Mouse (Mus musculus) frontal cortex, adult 2 months (tissue): Measurements from ENCODE around the gene Arhgef16. TPM values are rescaled to one million over a fixed set of nuclear protein-coding genes. Genes with fewer than 3 reads are reported as not detected.

ENCODE experiments used
- DNase-seq, 2 experiments: peaks; one replicate each; pipeline ENCODE4 v3.0.0; 2022; ENCODE audit warnings: low spot score in 1 of 2; ENCODE audit errors: extremely low spot score in 1 of 2
- polyA plus RNA-seq: library from polyadenylated mRNA; depleted of rRNA; stranded (reverse); fragments of >200 nt; gene quantifications from 2 replicates; pipeline ENCODE4 v1.2.3, GENCODE M21; 2012; rRNA removed

The Arhgef16 gene
- polyA plus RNA-seq, 1 experiment = 3.5 TPM

DNA sequence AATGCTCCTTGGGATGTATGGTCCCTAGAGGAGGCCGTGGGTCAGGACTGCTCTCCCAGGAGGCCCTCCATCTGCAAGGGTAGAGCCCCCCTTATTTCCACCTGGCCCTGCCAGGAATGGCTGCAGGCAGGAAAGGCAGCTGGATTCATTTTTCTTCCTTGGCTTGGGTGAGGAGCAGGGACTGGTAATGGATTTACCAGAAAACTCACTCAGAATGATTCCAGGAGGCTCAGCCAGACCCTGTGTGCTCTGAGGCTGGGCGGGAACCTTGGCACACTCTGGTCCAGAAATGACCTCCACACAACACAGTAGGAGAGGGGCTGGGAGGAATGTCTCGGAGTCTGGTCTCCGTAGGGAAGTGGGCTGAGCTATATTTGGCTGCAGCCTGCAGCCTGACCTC, 69.2 kb downstream of the Arhgef16 start:
- no peak for DNase-seq

DNA sequence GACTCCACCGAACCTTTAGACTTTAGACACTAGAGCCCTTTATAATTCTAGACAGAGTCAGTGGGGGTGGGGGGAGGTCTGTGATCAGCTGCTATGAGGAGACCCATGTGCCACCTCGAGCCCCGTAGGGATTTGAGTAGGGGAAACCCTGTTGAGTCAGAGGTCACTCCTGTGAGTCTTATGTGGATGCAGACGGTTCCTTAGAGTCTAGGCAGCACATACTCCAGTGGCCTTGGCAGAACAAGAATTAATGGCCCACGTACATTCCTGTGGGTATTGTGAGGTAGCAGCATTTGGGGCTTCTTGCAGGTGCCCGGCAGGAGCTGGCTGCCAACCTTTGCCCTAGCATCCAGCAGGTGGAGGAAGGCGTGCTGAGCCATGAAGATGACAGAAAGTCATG, 70.1 kb downstream of the Arhgef16 start:
- no peak for DNase-seq

- DNase-seq = no peak
Measured at GRCm38 (mm10) chr4:154229569-154229968, 71.9 kb downstream of the Arhgef16 start.

Other genes starting within 250 kb of the Arhgef16 start
- gene Trp73, start 161.5 kb downstream of the Arhgef16 start, polyA plus RNA-seq = 0.84 and 1.3 TPM in 2 replicates
- 30.6 and 31.7 TPM in 2 replicates for gene Wrap73, start 159.3 kb downstream of the Arhgef16 start, polyA plus RNA-seq
- 200 and 202 TPM in 2 replicates for gene Tprgl, start 141.0 kb downstream of the Arhgef16 start, polyA plus RNA-seq
- gene Megf6, start 130.9 kb downstream of the Arhgef16 start, polyA plus RNA-seq = 3.0 and 5.4 TPM in 2 replicates
- gene B230104I21Rik, start 34.5 kb upstream of the Arhgef16 start, polyA plus RNA-seq = 0.25 and 0.66 TPM in 2 replicates